Mouse (Mus musculus) liver, embryonic 13.5 days (tissue): ENCODE results near the gene Klf9. TPM values are rescaled to one million over a fixed set of nuclear protein-coding genes. Genes with fewer than 3 reads are reported as not detected.

Experiments
- ATAC-seq: fragments of 200-750 bp; cut with Nextera tagmentation; 2 replicates; pipeline ENCODE4 v1.8.0; 2017; ENCODE audit warnings: low read depth, mild to moderate bottlenecking, moderate number of reproducible peaks, moderate library complexity
- DNase-seq: peaks from one replicate; pipeline ENCODE4 v3.0.0; 2022
- H3K27ac ChIP-seq: fragments of 300-500 bp; sonication (generic); 2 replicates; pipeline ENCODE4 v1.5.1; 2015; ENCODE audit warnings: moderate library complexity, mild to moderate bottlenecking, inconsistent platforms
- H3K27me3 ChIP-seq: fragments of 300-500 bp; sonication (generic); 2 replicates; pipeline ENCODE4 v1.6.1; 2015; ENCODE audit warnings: mild to moderate bottlenecking, inconsistent platforms
- H3K36me3 ChIP-seq: fragments of 300-500 bp; sonication (generic); 2 replicates; pipeline ENCODE4 v1.6.1; 2015; ENCODE audit warnings: mild to moderate bottlenecking, inconsistent platforms
- H3K4me1 ChIP-seq: fragments of 300-500 bp; sonication (generic); replicated peaks from 2 replicates; pipeline ENCODE4 v1.6.1; 2015; ENCODE audit warnings: inconsistent platforms
- H3K4me2 ChIP-seq: fragments of 300-500 bp; sonication (generic); 2 replicates; pipeline ENCODE4 v1.6.1; 2015; ENCODE audit warnings: inconsistent platforms, mild to moderate bottlenecking, moderate library complexity
- H3K4me3 ChIP-seq: fragments of 300-500 bp; sonication (generic); replicated peaks from 2 replicates; pipeline ENCODE4 v1.5.1; 2015; ENCODE audit warnings: mild to moderate bottlenecking, inconsistent platforms
- H3K9ac ChIP-seq: fragments of 300-500 bp; sonication (generic); 2 replicates; pipeline ENCODE4 v1.6.1; 2015; ENCODE audit warnings: mild to moderate bottlenecking, inconsistent platforms
- H3K9me3 ChIP-seq: fragments of 300-500 bp; sonication (generic); replicated peaks from 2 replicates; pipeline ENCODE4 v1.6.1; 2016; ENCODE audit warnings: inconsistent platforms
- WGBS: fragments of 180-500 bp; shearing (Covaris S2); methylation state at CpG from one replicate; pipeline ENCODE4 v1.1.7; 2015; ENCODE audit not compliant: insufficient replicate concordance; 5-methylcytosine and 5-hydroxymethylcytosine counted together
- polyA plus RNA-seq: library from polyadenylated mRNA; unstranded; fragments of >200 nt; fragmentation: Nextera tagmentation; extraction: Ambion mirVana; gene quantifications from 2 replicates; pipeline ENCODE4 v1.2.1, GENCODE M21; 2015

Klf9 gene
- polyA plus RNA-seq, 1 experiment from 2014 or later = 1.6 TPM

- H3K4me2 ChIP-seq = no peak overlapping the region
- no peaks in the 10 kb centered on the region for H3K27me3 ChIP-seq
- no peaks in the 10 kb centered on the region for H3K36me3 ChIP-seq
- DNase-seq = no peak
- 67% methylated on average over 5 of the region's 5 CpGs for WGBS
- H3K4me1 ChIP-seq = peaks cover 11% of the 10 kb centered on the region
- no peak overlapping the region for H3K9ac ChIP-seq
- H3K9me3 ChIP-seq = no peaks in the 10 kb centered on the region
- H3K4me3 ChIP-seq = no peak overlapping the region
- ATAC-seq = no peak
- H3K27ac ChIP-seq = peak overlapping the region; percentile 25; the same call in 1 of the 2 replicates
Observed at GRCm38 (mm10) chr19:23168899-23169658, 28.1 kb downstream of the Klf9 start.

DNA sequence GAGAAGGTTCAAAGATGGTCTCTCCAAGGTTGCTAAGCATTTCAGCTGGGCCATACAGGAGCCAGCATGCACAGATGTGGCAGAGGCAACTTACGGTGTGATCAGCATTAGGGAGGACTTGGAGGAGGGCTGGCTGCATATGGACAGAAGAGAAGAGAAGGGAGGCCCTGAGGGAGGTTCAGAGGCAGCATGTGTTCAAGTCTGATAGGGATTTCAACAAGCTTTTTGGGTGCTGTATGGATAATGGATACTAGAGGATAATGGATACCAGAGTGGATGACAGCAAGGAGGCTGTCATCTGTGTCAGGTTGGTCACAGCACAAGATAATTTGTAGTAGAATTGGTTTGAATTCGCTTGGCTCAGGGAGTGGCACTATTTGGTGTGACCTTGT, 28.6 kb downstream of the Klf9 start:
- Histone ChIP-seq H3K4me2 (no peak overlapping the region), H3K4me1 (peaks cover 11% of the 10 kb centered on the region), H3K9ac (no peak overlapping the region), H3K9me3 (no peaks in the 10 kb centered on the region), H3K27me3 (no peaks in the 10 kb centered on the region), H3K4me3 (no peak overlapping the region), H3K36me3 (no peaks in the 10 kb centered on the region), H3K27ac (peak overlapping the region; percentile 25; the same call in 1 of the 2 replicates)
- peak; percentile 79 for ATAC-seq
- DNase-seq = no peak
- whole genome bisulfite sequencing = 59% methylated on average over 2 of the region's 2 CpGs

- DNase-seq (no peak), ATAC-seq (no peak)
- 84% methylated on average over 5 of the region's 5 CpGs for WGBS
- Histone ChIP-seq H3K36me3 (no peaks in the 10 kb centered on the region), H3K4me1 (peaks cover 11% of the 10 kb centered on the region), H3K4me3 (no peak overlapping the region), H3K27ac (no peak overlapping the region), H3K9me3 (no peaks in the 10 kb centered on the region), H3K4me2 (no peak overlapping the region), H3K9ac (no peak overlapping the region), H3K27me3 (no peaks in the 10 kb centered on the region)
Observed at GRCm38 (mm10) chr19:23170476-23170875, 29.4 kb downstream of the Klf9 start.

GRCm38 (mm10) chr19:23171136-23171535, 30.1 kb downstream of the Klf9 start:
- Histone ChIP-seq H3K4me2 (no peak overlapping the region), H3K27ac (no peak overlapping the region), H3K4me3 (no peak overlapping the region), H3K36me3 (no peaks in the 10 kb centered on the region), H3K27me3 (no peaks in the 10 kb centered on the region), H3K9ac (no peak overlapping the region), H3K4me1 (peaks cover 11% of the 10 kb centered on the region), H3K9me3 (no peaks in the 10 kb centered on the region)
- ATAC-seq = no peak
- DNase-seq = no peak
- WGBS = 92% methylated on average over 2 of the region's 2 CpGs

- WGBS = 79% methylated on average over 3 of the region's 3 CpGs
- no peaks in the 10 kb centered on the region for H3K36me3 ChIP-seq
- no peak overlapping the region for H3K4me2 ChIP-seq
- ATAC-seq (no peak), DNase-seq (no peak)
- no peaks in the 10 kb centered on the region for H3K9me3 ChIP-seq
- no peak overlapping the region for H3K27ac ChIP-seq
- H3K9ac ChIP-seq = no peak overlapping the region
- no peak overlapping the region for H3K4me3 ChIP-seq
- H3K27me3 ChIP-seq = no peaks in the 10 kb centered on the region
- H3K4me1 ChIP-seq = peaks cover 4% of the 10 kb centered on the region; the same call in 1 of the 2 replicates
Observed at GRCm38 (mm10) chr19:23175090-23175489, 34.1 kb downstream of the Klf9 start.

GRCm38 (mm10) chr19:23175511-23175910, 34.5 kb downstream of the Klf9 start:
- no peak overlapping the region for H3K4me3 ChIP-seq
- no peaks in the 10 kb centered on the region for H3K9me3 ChIP-seq
- DNase-seq (no peak), ATAC-seq (no peak)
- H3K27me3 ChIP-seq = no peaks in the 10 kb centered on the region
- peaks cover 4% of the 10 kb centered on the region; the same call in 1 of the 2 replicates for H3K4me1 ChIP-seq
- H3K4me2 ChIP-seq = no peak overlapping the region
- no peak overlapping the region for H3K9ac ChIP-seq
- H3K36me3 ChIP-seq = no peaks in the 10 kb centered on the region
- no peak overlapping the region for H3K27ac ChIP-seq
- WGBS = 65% methylated on average over 2 of the region's 2 CpGs

DNA sequence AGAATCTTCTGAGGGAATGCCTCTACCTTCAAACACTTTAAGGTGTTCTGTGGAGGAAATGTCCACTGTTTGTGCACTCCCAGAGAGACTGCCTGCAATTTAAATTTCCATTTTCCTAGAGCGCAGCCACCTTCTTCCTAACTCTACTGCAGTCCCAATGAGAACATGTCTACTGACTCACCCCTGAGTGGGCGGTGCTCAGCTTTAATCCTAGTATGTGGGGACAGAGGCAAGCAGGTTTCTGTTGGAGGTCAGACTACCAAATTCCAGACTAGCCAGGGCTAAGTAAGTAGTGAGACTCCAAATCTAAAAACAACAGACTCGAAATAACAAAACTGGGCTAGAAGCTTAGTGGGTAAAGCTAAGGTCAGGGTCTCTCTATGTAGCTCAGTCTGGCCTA, 37.5 kb downstream of the Klf9 start:
- Histone ChIP-seq H3K4me1 (peaks cover 4% of the 10 kb centered on the region; the same call in 1 of the 2 replicates), H3K9ac (no peak overlapping the region), H3K9me3 (no peaks in the 10 kb centered on the region), H3K27me3 (no peaks in the 10 kb centered on the region), H3K27ac (no peak overlapping the region), H3K4me2 (no peak overlapping the region), H3K36me3 (no peaks in the 10 kb centered on the region), H3K4me3 (no peak overlapping the region)
- 77% methylated on average over 3 of the region's 3 CpGs for WGBS
- ATAC-seq (no peak), DNase-seq (no peak)

DNA sequence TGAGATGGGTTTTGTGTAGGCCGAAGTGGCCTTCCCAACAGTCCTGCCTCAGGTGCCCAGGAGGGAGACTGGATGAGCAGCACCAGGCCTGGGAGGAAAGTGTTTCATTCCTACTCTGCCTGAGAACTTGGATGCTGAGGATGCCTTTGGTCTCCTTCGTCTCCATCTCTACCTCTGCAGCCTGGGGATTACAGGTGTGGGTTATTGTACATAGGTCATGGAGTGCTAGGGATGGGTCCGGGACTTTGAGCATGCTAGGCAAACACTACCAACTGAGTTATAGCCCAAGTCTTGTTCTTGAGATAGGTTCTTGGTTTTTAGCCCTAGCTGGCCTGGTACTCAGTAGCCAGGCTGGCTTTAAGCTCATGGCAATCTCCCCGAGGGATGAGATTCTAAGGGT, 42.5 kb downstream of the Klf9 start:
- Histone ChIP-seq H3K9me3 (no peaks in the 10 kb centered on the region), H3K36me3 (no peaks in the 10 kb centered on the region), H3K9ac (no peak overlapping the region), H3K27me3 (no peaks in the 10 kb centered on the region), H3K27ac (no peak overlapping the region), H3K4me3 (no peak overlapping the region), H3K4me1 (peaks cover 6% of the 10 kb centered on the region), H3K4me2 (no peak overlapping the region)
- ATAC-seq = no peak
- WGBS = 76% methylated on average over 4 of the region's 4 CpGs
- DNase-seq = no peak

GRCm38 (mm10) chr19:23184068-23184467, 43.0 kb downstream of the Klf9 start:
- no peaks in the 10 kb centered on the region for H3K36me3 ChIP-seq
- H3K4me1 ChIP-seq = peaks cover 6% of the 10 kb centered on the region
- no peak overlapping the region for H3K4me3 ChIP-seq
- H3K27ac ChIP-seq = no peak overlapping the region
- no peaks in the 10 kb centered on the region for H3K27me3 ChIP-seq
- H3K4me2 ChIP-seq = no peak overlapping the region
- DNase-seq (no peak), ATAC-seq (no peak)
- WGBS = 79% methylated on average over 4 of the region's 4 CpGs
- H3K9ac ChIP-seq = no peak overlapping the region
- no peaks in the 10 kb centered on the region for H3K9me3 ChIP-seq

GRCm38 (mm10) chr19:23187732-23188131, 46.7 kb downstream of the Klf9 start:
- no peak for ATAC-seq
- 75% methylated on average over 6 of the region's 6 CpGs for WGBS
- no peak for DNase-seq

GRCm38 (mm10) chr19:23188986-23189385, 48.0 kb downstream of the Klf9 start:
- Histone ChIP-seq H3K9me3 (no peaks in the 10 kb centered on the region), H3K4me2 (no peak overlapping the region), H3K36me3 (peaks cover 4% of the 10 kb centered on the region; the same call in 1 of the 2 replicates), H3K9ac (no peak overlapping the region), H3K4me1 (peaks cover 6% of the 10 kb centered on the region), H3K27ac (no peak overlapping the region), H3K4me3 (no peak overlapping the region), H3K27me3 (no peaks in the 10 kb centered on the region)
- 70% methylated on average over 7 of the region's 7 CpGs for WGBS
- no peak for DNase-seq
- ATAC-seq = no peak

More at GRCm38 (mm10) chr19:23187732-23188131, 46.7 kb downstream of the Klf9 start:
- H3K27ac ChIP-seq = no peak overlapping the region
- H3K4me2 ChIP-seq = no peak overlapping the region
- peaks cover 4% of the 10 kb centered on the region; the same call in 1 of the 2 replicates for H3K36me3 ChIP-seq
- H3K27me3 ChIP-seq = no peaks in the 10 kb centered on the region
- no peaks in the 10 kb centered on the region for H3K9me3 ChIP-seq
- H3K9ac ChIP-seq = no peak overlapping the region
- H3K4me1 ChIP-seq = peaks cover 6% of the 10 kb centered on the region
- no peak overlapping the region for H3K4me3 ChIP-seq

- Histone ChIP-seq H3K4me2 (no peak overlapping the region), H3K27me3 (no peaks in the 10 kb centered on the region), H3K36me3 (peaks cover 4% of the 10 kb centered on the region; the same call in 1 of the 2 replicates), H3K9me3 (no peaks in the 10 kb centered on the region), H3K27ac (no peak overlapping the region), H3K4me1 (peaks cover 2% of the 10 kb centered on the region), H3K4me3 (no peak overlapping the region), H3K9ac (no peak overlapping the region)
- DNase-seq (no peak), ATAC-seq (no peak)
- WGBS = 76% methylated on average over 1 of the region's 1 CpGs
Observed at GRCm38 (mm10) chr19:23189744-23190143, 48.7 kb downstream of the Klf9 start.
